Mouse (Mus musculus) myocyte (in vitro differentiated cells): ENCODE measurements around the gene H1fnt.

Experiments used
- E2F4 ChIP-seq: IDR thresholded peaks from one replicate; pipeline ENCODE4 v1.6.1; 2011; ENCODE audit warnings: mild to moderate bottlenecking, control low read depth, moderate library complexity; ENCODE audit not compliant: insufficient read depth
- POLR2A ChIP-seq: IDR thresholded peaks from one replicate; pipeline ENCODE4 v1.6.1; 2011; ENCODE audit warnings: low read depth, mild to moderate bottlenecking, control low read depth, moderate library complexity; ENCODE audit not compliant: insufficient read length
- USF1 ChIP-seq: IDR thresholded peaks from one replicate; pipeline ENCODE4 v1.6.1; 2011; ENCODE audit warnings: low read depth, mild to moderate bottlenecking, control low read depth, moderate library complexity

DNA sequence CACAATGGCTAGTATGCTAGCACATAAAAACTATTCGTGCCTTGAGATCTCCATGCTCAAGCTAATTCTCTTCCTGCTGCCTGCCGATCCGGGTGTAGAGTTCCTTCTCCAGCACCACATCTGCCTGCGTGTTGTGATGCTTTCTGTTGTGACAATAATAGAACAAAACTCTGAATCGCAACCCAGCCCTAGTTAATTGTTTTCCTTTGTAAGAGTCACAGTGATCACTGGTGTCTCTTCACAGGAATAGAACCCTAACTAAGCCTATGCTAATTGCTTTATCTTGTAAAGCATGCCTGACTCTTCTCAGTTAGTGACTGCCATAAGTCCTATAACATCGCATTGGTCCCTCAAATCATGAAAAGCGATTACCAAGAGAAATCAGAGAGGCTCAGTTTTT lies 31.0 kb downstream of the H1fnt start:
- TF ChIP-seq E2F4 = no peak
- no peak for TF ChIP-seq USF1
- TF ChIP-seq POLR2A = no peak
